Mouse (Mus musculus): ENCODE measurements around the gene Kctd21.

Gene Kctd21

GRCm38 (mm10) chr7:97340907-97341849 lies 9.1 kb downstream of the Kctd21 start:
- in situ Hi-C loops (cut with MboI; ENCODE audit: low pct_unique_long_range_greater_than_20kb in 1 of 2, low sequenced_read_pairs in 2 of 2, unreplicated experiment in 1 of 2), result no loop called here

- in situ Hi-C loops (cut with MboI; ENCODE audit: low pct_unique_long_range_greater_than_20kb in 1 of 2, low sequenced_read_pairs in 2 of 2, unreplicated experiment in 1 of 2), result no loop called here
These were observed 10.8 kb downstream of the Kctd21 start for GRCm38 (mm10) chr7:97342961-97343360.

- in situ Hi-C loops (cut with MboI; ENCODE audit: low pct_unique_long_range_greater_than_20kb in 1 of 2, low sequenced_read_pairs in 2 of 2, unreplicated experiment in 1 of 2), result no loop called here
These were observed 12.5 kb downstream of the Kctd21 start for GRCm38 (mm10) chr7:97344655-97345054.

- in situ Hi-C loops (cut with MboI; ENCODE audit: low pct_unique_long_range_greater_than_20kb in 1 of 2, low sequenced_read_pairs in 2 of 2, unreplicated experiment in 1 of 2), result no loop called here
These were observed 13.2 kb downstream of the Kctd21 start for GRCm38 (mm10) chr7:97345229-97345871.

- in situ Hi-C loops (cut with MboI; ENCODE audit: low pct_unique_long_range_greater_than_20kb in 1 of 2, low sequenced_read_pairs in 2 of 2, unreplicated experiment in 1 of 2), result no loop called here
These were observed 14.1 kb downstream of the Kctd21 start for GRCm38 (mm10) chr7:97346111-97346821.

- in situ Hi-C loops (cut with MboI; ENCODE audit: low pct_unique_long_range_greater_than_20kb in 1 of 2, low sequenced_read_pairs in 2 of 2, unreplicated experiment in 1 of 2), result no loop called here
These were observed 14.7 kb downstream of the Kctd21 start for GRCm38 (mm10) chr7:97346822-97347166.

GRCm38 (mm10) chr7:97347464-97347863 lies 15.3 kb downstream of the Kctd21 start:
- in situ Hi-C loops (cut with MboI; ENCODE audit: low pct_unique_long_range_greater_than_20kb in 1 of 2, low sequenced_read_pairs in 2 of 2, unreplicated experiment in 1 of 2), result no loop called here

- in situ Hi-C loops (cut with MboI; ENCODE audit: low pct_unique_long_range_greater_than_20kb in 1 of 2, low sequenced_read_pairs in 2 of 2, unreplicated experiment in 1 of 2), result no loop called here
These were observed 16.2 kb downstream of the Kctd21 start for GRCm38 (mm10) chr7:97348318-97348717.

- in situ Hi-C loops (cut with MboI; ENCODE audit: low pct_unique_long_range_greater_than_20kb in 1 of 2, low sequenced_read_pairs in 2 of 2, unreplicated experiment in 1 of 2), result no loop called here
These were observed 16.7 kb downstream of the Kctd21 start for GRCm38 (mm10) chr7:97348836-97349235.

- in situ Hi-C loops (cut with MboI; ENCODE audit: low pct_unique_long_range_greater_than_20kb in 1 of 2, low sequenced_read_pairs in 2 of 2, unreplicated experiment in 1 of 2), result no loop called here
These were observed 17.3 kb downstream of the Kctd21 start for GRCm38 (mm10) chr7:97349438-97349837.

- in situ Hi-C loops (cut with MboI; ENCODE audit: low pct_unique_long_range_greater_than_20kb in 1 of 2, low sequenced_read_pairs in 2 of 2, unreplicated experiment in 1 of 2), result no loop called here
These were observed 18.8 kb downstream of the Kctd21 start for GRCm38 (mm10) chr7:97350891-97351290.

GRCm38 (mm10) chr7:97351792-97352513 lies 19.8 kb downstream of the Kctd21 start:
- in situ Hi-C loops (cut with MboI; ENCODE audit: low pct_unique_long_range_greater_than_20kb in 1 of 2, low sequenced_read_pairs in 2 of 2, unreplicated experiment in 1 of 2), result no loop called here

GRCm38 (mm10) chr7:97353356-97353755 lies 21.2 kb downstream of the Kctd21 start:
- in situ Hi-C loops (cut with MboI; ENCODE audit: low pct_unique_long_range_greater_than_20kb in 1 of 2, low sequenced_read_pairs in 2 of 2, unreplicated experiment in 1 of 2), result no loop called here

GRCm38 (mm10) chr7:97355068-97355841 lies 23.1 kb downstream of the Kctd21 start:
- in situ Hi-C loops (cut with MboI; ENCODE audit: low pct_unique_long_range_greater_than_20kb in 1 of 2, low sequenced_read_pairs in 2 of 2, unreplicated experiment in 1 of 2), result no loop called here

- in situ Hi-C loops (cut with MboI; ENCODE audit: low pct_unique_long_range_greater_than_20kb in 1 of 2, low sequenced_read_pairs in 2 of 2, unreplicated experiment in 1 of 2), result no loop called here
These were observed 24.1 kb downstream of the Kctd21 start for GRCm38 (mm10) chr7:97356253-97356652.

- in situ Hi-C loops (cut with MboI; ENCODE audit: low pct_unique_long_range_greater_than_20kb in 1 of 2, low sequenced_read_pairs in 2 of 2, unreplicated experiment in 1 of 2), result no loop called here
These were observed 24.7 kb downstream of the Kctd21 start for GRCm38 (mm10) chr7:97356875-97357276.

- in situ Hi-C loops (cut with MboI; ENCODE audit: low pct_unique_long_range_greater_than_20kb in 1 of 2, low sequenced_read_pairs in 2 of 2, unreplicated experiment in 1 of 2), result no loop called here
These were observed 25.7 kb downstream of the Kctd21 start for GRCm38 (mm10) chr7:97357840-97358239.

- in situ Hi-C loops (cut with MboI; ENCODE audit: low pct_unique_long_range_greater_than_20kb in 1 of 2, low sequenced_read_pairs in 2 of 2, unreplicated experiment in 1 of 2), result no loop called here
These were observed 26.2 kb downstream of the Kctd21 start for GRCm38 (mm10) chr7:97358347-97358746.
